Mouse (Mus musculus) spleen, adult 2 months (tissue): ENCODE measurements around the gene Abcc10.

Experiments
- CTCF ChIP-seq: fragments of 200-500 bp; IDR thresholded peaks from 2 replicates; pipeline ENCODE4 v1.5.1; 2011; ENCODE audit warnings: mild to moderate bottlenecking, inconsistent platforms; ENCODE audit not compliant: insufficient read depth, insufficient read length, insufficient replicate concordance; ENCODE audit errors: extremely low read depth
- POLR2A ChIP-seq: fragments of 200-500 bp; IDR thresholded peaks from 2 replicates; pipeline ENCODE4 v1.6.1; 2011; ENCODE audit warnings: low read depth, low read length, inconsistent platforms

DNA sequence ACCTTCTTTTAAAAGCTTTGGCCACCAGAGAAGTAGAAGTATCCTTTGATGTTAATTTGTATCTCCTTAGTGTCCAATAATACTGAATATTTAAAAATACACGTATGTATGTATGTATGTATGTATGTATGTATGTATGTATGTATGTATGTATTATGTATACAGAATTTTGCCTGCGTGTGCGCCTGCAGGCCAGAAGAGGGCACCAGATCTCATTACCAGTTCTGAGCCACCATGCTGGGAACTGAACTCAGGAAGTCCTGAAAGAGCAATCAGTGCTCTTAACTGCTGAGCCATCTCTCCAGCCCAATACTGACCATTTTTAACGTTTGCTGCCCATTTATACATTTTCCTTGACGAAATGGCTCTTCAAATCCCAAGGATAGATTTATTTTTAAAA is 8.3 kb upstream of the Abcc10 start:
- TF ChIP-seq CTCF (no peak; the same call in 1 of the 2 replicates), POLR2A (no peak)
